Mouse (Mus musculus) fibroblast of lung, adult 2 months (primary cell): ENCODE measurements around the gene Procr.

Experiments
- DNase-seq: peaks from one replicate; pipeline ENCODE4 v3.0.0-alpha.2; 2011; ENCODE audit warnings: low read depth

Procr gene

GRCm38 (mm10) chr2:155755746-155756145 is 4.8 kb downstream of the Procr start:
- DNase-seq, result peak; percentile 43

GRCm38 (mm10) chr2:155756855-155757566 is 6.1 kb downstream of the Procr start:
- DNase-seq, result no peak

- DNase-seq, result peak; percentile 24
Measured at GRCm38 (mm10) chr2:155764679-155765418, 13.9 kb downstream of the Procr start.

GRCm38 (mm10) chr2:155773664-155774063 is 22.7 kb downstream of the Procr start:
- DNase-seq, result no peak

- DNase-seq, result no peak
Measured at GRCm38 (mm10) chr2:155774261-155774926, 23.5 kb downstream of the Procr start.

- no peak for DNase-seq
Measured at GRCm38 (mm10) chr2:155774927-155775684, 24.2 kb downstream of the Procr start, which contains the start of gene Mmp24. Gene Mmp24, plus strand, starts transcription at chr2:155775342.

GRCm38 (mm10) chr2:155775685-155776263 is 24.9 kb downstream of the Procr start:
- DNase-seq, result no peak

- DNase-seq, result no peak
Measured at GRCm38 (mm10) chr2:155776824-155777687, 26.1 kb downstream of the Procr start.

GRCm38 (mm10) chr2:155777688-155777985 is 26.7 kb downstream of the Procr start:
- DNase-seq, result no peak

GRCm38 (mm10) chr2:155778004-155778403 is 27.1 kb downstream of the Procr start:
- DNase-seq, result no peak

- no peak for DNase-seq
Measured at GRCm38 (mm10) chr2:155779066-155779465, 28.1 kb downstream of the Procr start.

- DNase-seq, result no peak
Measured at GRCm38 (mm10) chr2:155779506-155779905, 28.6 kb downstream of the Procr start.

GRCm38 (mm10) chr2:155784534-155784933 is 33.6 kb downstream of the Procr start:
- no peak for DNase-seq

GRCm38 (mm10) chr2:155786905-155787304 is 36.0 kb downstream of the Procr start:
- no peak for DNase-seq

- DNase-seq, result no peak
Measured at GRCm38 (mm10) chr2:155787949-155788931, 37.3 kb downstream of the Procr start.

GRCm38 (mm10) chr2:155792899-155793298 is 42.0 kb downstream of the Procr start:
- no peak for DNase-seq

GRCm38 (mm10) chr2:155794674-155795445 is 43.9 kb downstream of the Procr start:
- DNase-seq, result no peak

GRCm38 (mm10) chr2:155798613-155799012 is 47.7 kb downstream of the Procr start:
- no peak for DNase-seq

- DNase-seq, result no peak
Measured at GRCm38 (mm10) chr2:155802761-155803160, 51.8 kb downstream of the Procr start.
